Comparison of ENCODE assay signal across 8 mouse cellular contexts in the genomic region with DNA sequence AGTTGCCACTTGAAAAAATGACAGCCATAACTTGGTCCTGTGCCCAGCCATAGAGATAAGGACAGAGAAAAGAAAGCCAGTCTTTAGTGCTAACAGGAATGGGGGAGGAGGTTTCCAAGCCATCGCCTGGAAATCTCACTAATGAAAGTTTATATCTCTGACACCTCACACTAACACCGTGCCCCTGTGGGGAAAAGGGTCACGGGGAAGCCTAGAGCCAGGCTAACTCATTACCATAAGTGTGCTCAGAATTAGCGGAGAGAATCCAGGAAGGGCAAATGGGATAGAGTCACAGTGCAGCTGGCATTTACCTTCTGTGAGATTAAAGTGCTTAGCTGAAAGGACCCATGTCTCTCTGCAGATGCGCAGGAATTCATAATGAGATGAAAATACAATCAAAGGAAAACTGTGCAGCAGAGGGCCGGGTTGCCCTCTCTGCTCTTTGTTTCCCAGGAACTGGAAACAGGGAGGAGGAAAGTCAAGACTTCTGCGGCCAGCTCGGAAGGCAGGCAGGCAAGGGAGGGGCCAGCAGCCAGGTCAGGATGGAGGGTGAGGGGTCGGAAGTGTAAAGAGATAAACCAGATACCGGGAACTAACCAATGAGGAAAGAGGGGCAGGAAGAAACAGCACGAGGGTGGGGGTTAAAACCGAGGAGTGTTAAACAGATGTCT.
DNase-seq lines count a peak whose midpoint lies in the region; ATAC-seq lines count a peak whose summit lies in the region.

No protein-coding gene starts in this region.

- H3K27ac ChIP-seq in liver, embryonic 15.5 days (replicated peaks): no peak overlapping the region
- H3K27ac ChIP-seq in neural tube, embryonic 13.5 days (replicated peaks): peak overlapping the region; percentile 88

- peak; percentile 1 for DNase-seq in ovary, postnatal 14 days (ENCODE audit: low spot score)
- no peak for DNase-seq in ovary, adult 18-20 months (ENCODE audit: low spot score)
- peak; percentile 82 for DNase-seq in embryo, embryonic 9.5 days (ENCODE audit: extremely low spot score)
- DNase-seq in heart, postnatal 14 days: peak; percentile 18 to 48
- no peak for DNase-seq in right cerebral cortex, postnatal 25 days
- no peak for DNase-seq in urinary bladder, postnatal 10 days (ENCODE audit: low spot score)

- peaks cover 13% of the 10 kb centered on the region for H3K4me1 ChIP-seq in liver, embryonic 15.5 days (replicated peaks)
- H3K4me1 ChIP-seq in neural tube, embryonic 13.5 days (replicated peaks): peaks cover 17% of the 10 kb centered on the region

- no peaks in the 10 kb centered on the region for H3K27me3 ChIP-seq in liver, embryonic 15.5 days
- H3K27me3 ChIP-seq in neural tube, embryonic 13.5 days: no peaks in the 10 kb centered on the region

- peak overlapping the region; percentile 51 for H3K4me2 ChIP-seq in liver, embryonic 15.5 days
- H3K4me2 ChIP-seq in neural tube, embryonic 13.5 days: peak overlapping the region; percentile 50

- intact Hi-C loops in heart, postnatal 14 days (cut with DNase I): no loop called here

- H3K36me3 ChIP-seq in liver, embryonic 15.5 days (replicated peaks): no peaks in the 10 kb centered on the region
- no peaks in the 10 kb centered on the region for H3K36me3 ChIP-seq in neural tube, embryonic 13.5 days

- 0 out of 2 replicates have a peak overlapping the region, but pooled peaks have one; percentile 12 for H3K4me3 ChIP-seq in liver, embryonic 15.5 days (replicated peaks)
- peak overlapping the region; percentile 15 for H3K4me3 ChIP-seq in neural tube, embryonic 13.5 days

- H3K9ac ChIP-seq in liver, embryonic 15.5 days: no peak overlapping the region
- peak overlapping the region; percentile 59 for H3K9ac ChIP-seq in neural tube, embryonic 13.5 days

- WGBS in liver, embryonic 15.5 days (ENCODE audit: insufficient replicate concordance): 1% methylated on average over 12 of the region's 12 CpGs
- WGBS in neural tube, embryonic 13.5 days: under 1% methylated on average over 12 of the region's 12 CpGs

- H3K9me3 ChIP-seq in liver, embryonic 15.5 days (replicated peaks): no peaks in the 10 kb centered on the region
- H3K9me3 ChIP-seq in neural tube, embryonic 13.5 days: no peaks in the 10 kb centered on the region

- no peak for ATAC-seq in liver, embryonic 15.5 days (ENCODE audit: insufficient read depth)
- peak; percentile 87 for ATAC-seq in neural tube, embryonic 13.5 days (ENCODE audit: low read depth)

Comparison
In these comparisons a context has a peak if more than half of its experiments do, and no peak if none do; other contexts are left out.
1. DNase-seq: peak in ovary, postnatal 14 days (single experiment), embryo, embryonic 9.5 days (single experiment) and heart, postnatal 14 days (2 of 2); none in ovary, adult 18-20 months (single experiment), right cerebral cortex, postnatal 25 days (single experiment) and urinary bladder, postnatal 10 days (single experiment).